23 mouse cellular contexts compared by ENCODE assay signal in the genomic region with DNA sequence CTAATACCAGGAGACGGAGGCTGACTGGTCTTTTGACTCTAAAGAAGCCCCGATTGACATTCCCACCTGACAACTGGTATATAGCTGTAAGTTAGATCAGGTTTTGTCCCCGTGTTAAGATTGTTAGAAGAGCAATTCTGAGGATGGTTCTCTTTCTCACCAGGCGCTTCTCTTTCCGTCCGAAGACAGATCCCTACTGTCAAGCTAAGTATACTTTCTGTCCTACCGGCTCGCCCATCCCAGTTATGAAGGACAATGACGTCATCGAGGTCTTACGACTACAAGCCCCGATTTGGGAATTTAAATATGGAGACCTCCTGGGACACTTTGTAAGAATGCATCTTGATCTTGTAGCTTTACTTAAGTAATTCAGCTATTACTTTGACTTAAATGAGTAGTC. TPM values are rescaled to one million over a fixed set of nuclear protein-coding genes. Genes with fewer than 3 reads are reported as not detected.
A peak's percentile ranks its signal among the peaks of the same experiment; 100 is the strongest.
DNase-seq lines count a peak whose midpoint lies in the region; ATAC-seq and TF ChIP-seq lines count a peak whose summit lies in the region.
"Had no signal": no experiment of that assay in that cellular context is flagged by ENCODE, and none has a peak within 500 bp of the region (broad histone marks: within the 10 kb centered on the region; RNA-seq: fewer than 3 reads in every experiment).

No protein-coding gene starts in this region.

- no peak for ATAC-seq in embryonic facial prominence, embryonic 14.5 days (ENCODE audit: low read depth)
- no peak for ATAC-seq in liver, embryonic 11.5 days (replicated peaks; ENCODE audit: low FRiP score)
- ATAC-seq in liver, embryonic 14.5 days (ENCODE audit: insufficient read depth): no peak
- ATAC-seq: forebrain, embryonic 14.5 days; hindbrain, postnatal 0 days had no signal

- peak overlapping the region; percentile 83; the same call in 1 of the 2 replicates for H3K4me2 ChIP-seq in embryonic facial prominence, embryonic 14.5 days (ENCODE audit: low read depth, low read length)
- H3K4me2 ChIP-seq in liver, embryonic 11.5 days: peak overlapping the region; percentile 94; the same call in 1 of the 2 replicates
- H3K4me2 ChIP-seq in liver, embryonic 14.5 days (ENCODE audit: low read depth): peak overlapping the region; percentile 95

- H3K27ac ChIP-seq in embryonic facial prominence, embryonic 14.5 days (replicated peaks; ENCODE audit: low read depth, low read length): no peak overlapping the region
- no peak overlapping the region for H3K27ac ChIP-seq in embryonic facial prominence, embryonic 10.5 days (replicated peaks)
- H3K27ac ChIP-seq in liver, embryonic 11.5 days (ENCODE audit: low read depth, low read length): no peak overlapping the region
- H3K27ac ChIP-seq in liver, embryonic 14.5 days: no peak overlapping the region
- H3K27ac ChIP-seq: hindbrain, postnatal 0 days; limb, embryonic 13.5 days had no signal

- no peak for DNase-seq in embryonic facial prominence, embryonic 14.5 days (ENCODE audit: low spot score)
- DNase-seq in embryonic facial prominence, embryonic 10.5 days (ENCODE audit: low spot score): no peak
- DNase-seq in liver, embryonic 11.5 days (ENCODE audit: low spot score): no peak
- DNase-seq in liver: no peak
- DNase-seq in liver, embryonic 14.5 days (ENCODE audit: low read depth in 3 of 3, low spot score in 3 of 3): no peak
- no peak for DNase-seq in left cerebral cortex, adult 18-20 months (ENCODE audit: low spot score in 2 of 2)
- DNase-seq in frontal cortex, postnatal 36 days (ENCODE audit: low spot score in 2 of 2): no peak
- DNase-seq: adrenal gland, postnatal 25 days; cerebellum, adult 9-11 months; gastrocnemius, postnatal 36 days; kidney, adult 9 months; right cerebral cortex, postnatal 14 days had no signal

- H3K36me3 ChIP-seq in embryonic facial prominence, embryonic 14.5 days (ENCODE audit: control insufficient read depth, insufficient read depth, low read length): peaks cover 35% of the 10 kb centered on the region
- peaks cover 44% of the 10 kb centered on the region for H3K36me3 ChIP-seq in embryonic facial prominence, embryonic 10.5 days (replicated peaks)
- H3K36me3 ChIP-seq in liver, embryonic 11.5 days (ENCODE audit: control insufficient read depth, insufficient read depth, low read length): peaks cover 17% of the 10 kb centered on the region
- H3K36me3 ChIP-seq in liver, embryonic 14.5 days (replicated peaks; ENCODE audit: control insufficient read depth, insufficient read depth, low read depth): peaks cover 18% of the 10 kb centered on the region

- no peaks in the 10 kb centered on the region for H3K9me3 ChIP-seq in embryonic facial prominence, embryonic 14.5 days (ENCODE audit: control insufficient read depth, low read length)
- no peaks in the 10 kb centered on the region for H3K9me3 ChIP-seq in embryonic facial prominence, embryonic 10.5 days
- H3K9me3 ChIP-seq in liver, embryonic 11.5 days (ENCODE audit: control insufficient read depth, low read length): no peaks in the 10 kb centered on the region
- H3K9me3 ChIP-seq in liver, embryonic 14.5 days (ENCODE audit: control insufficient read depth, low read length): no peaks in the 10 kb centered on the region
- H3K9me3 ChIP-seq: heart, embryonic 15.5 days; limb, embryonic 13.5 days had no signal

- no peak for TF ChIP-seq CTCF in liver, embryonic 14.5 days (IDR thresholded peaks at IDR 0.05; ENCODE audit: low read depth)

- H3K4me3 ChIP-seq in embryonic facial prominence, embryonic 14.5 days (ENCODE audit: low read depth, low read length): no peak overlapping the region
- H3K4me3 ChIP-seq in embryonic facial prominence, embryonic 10.5 days: no peak overlapping the region
- no peak overlapping the region for H3K4me3 ChIP-seq in liver, embryonic 11.5 days (ENCODE audit: low read depth, low read length)
- H3K4me3 ChIP-seq in liver, embryonic 14.5 days (ENCODE audit: insufficient read depth in 1 of 2, low read depth in 2 of 2, low read length in 2 of 2): peak overlapping the region in 1 of 2 experiments; percentile 6; a peak in 1 of 4 replicates

- WGBS in embryonic facial prominence, embryonic 14.5 days: 92% methylated on average over 12 of the region's 12 CpGs
- 94% methylated on average over 12 of the region's 12 CpGs for WGBS in embryonic facial prominence, embryonic 10.5 days
- WGBS in liver, embryonic 11.5 days: 87% methylated on average over 12 of the region's 12 CpGs
- 86% methylated on average over 12 of the region's 12 CpGs for WGBS in liver, embryonic 14.5 days (ENCODE audit: insufficient replicate concordance)

- no peaks in the 10 kb centered on the region for H3K27me3 ChIP-seq in embryonic facial prominence, embryonic 14.5 days (replicated peaks; ENCODE audit: control insufficient read depth, insufficient read depth, low read length)
- H3K27me3 ChIP-seq in embryonic facial prominence, embryonic 10.5 days (replicated peaks; ENCODE audit: low read depth, poor library complexity, severe bottlenecking): no peaks in the 10 kb centered on the region
- H3K27me3 ChIP-seq in liver, embryonic 11.5 days (replicated peaks; ENCODE audit: control insufficient read depth, insufficient read depth, low read length): no peaks in the 10 kb centered on the region
- no peaks in the 10 kb centered on the region for H3K27me3 ChIP-seq in liver, embryonic 14.5 days (ENCODE audit: control insufficient read depth, insufficient read depth, low read length)
- H3K27me3 ChIP-seq: heart, embryonic 15.5 days; limb, embryonic 13.5 days had no signal

- H3K4me1 ChIP-seq in embryonic facial prominence, embryonic 14.5 days (ENCODE audit: control insufficient read depth, insufficient read depth, low read length): no peaks in the 10 kb centered on the region
- H3K4me1 ChIP-seq in embryonic facial prominence, embryonic 10.5 days: peaks cover 11% of the 10 kb centered on the region
- 0 out of 2 replicates have a peak, but pooled peaks cover 6% of the 10 kb centered on the region for H3K4me1 ChIP-seq in liver, embryonic 11.5 days (replicated peaks; ENCODE audit: control insufficient read depth, insufficient read depth, low read length)
- H3K4me1 ChIP-seq in liver, embryonic 14.5 days (replicated peaks; ENCODE audit: control insufficient read depth in 2 of 2, insufficient read depth in 2 of 2, low read length in 1 of 2): peaks cover 0 to 10% of the 10 kb centered on the region in 2 experiments; a peak in 3 of 4 replicates

- H3K9ac ChIP-seq in embryonic facial prominence, embryonic 14.5 days (ENCODE audit: low read depth, low read length): no peak overlapping the region
- no peak overlapping the region for H3K9ac ChIP-seq in liver, embryonic 11.5 days (ENCODE audit: low read depth, low read length)
- no peak overlapping the region for H3K9ac ChIP-seq in liver, embryonic 14.5 days (replicated peaks)

- TF ChIP-seq EP300 in liver, embryonic 14.5 days (IDR thresholded peaks at IDR 0.05; ENCODE audit: low read depth): no peak

RNA-seq across cellular contexts. Expression of a gene that starts 1.5 kb away (rescaled TPM):
- 34.3 and 34.9 TPM in 2 replicates for polyA plus RNA-seq in embryonic facial prominence, embryonic 14.5 days (2014; fragmentation: Nextera tagmentation; extraction: Ambion mirVana)
- polyA plus RNA-seq in embryonic facial prominence, embryonic 10.5 days (2016; fragmentation: Nextera tagmentation; extraction: Ambion mirVana): 24.0 and 25.7 TPM in 2 replicates
- 29.4 and 31.8 TPM in 2 replicates for polyA plus RNA-seq in liver, embryonic 11.5 days (2014; fragmentation: Nextera tagmentation; extraction: Ambion mirVana)
- 6.7 and 9.7 TPM in 2 replicates for polyA plus RNA-seq in liver, embryonic 14.5 days (2012; rRNA removed)
- 17.6 and 20.2 TPM in 2 replicates for polyA plus RNA-seq in liver, embryonic 14.5 days (2014; fragmentation: Nextera tagmentation; extraction: Ambion mirVana)
- total RNA-seq in left cerebral cortex, adult 18-20 months (2021): 10 to 100 TPM; 11.1 to 12.3 TPM

RNA-seq across cellular contexts. Expression of a gene that starts 24.7 kb away (rescaled TPM):
- 0.06 TPM in 1 of 2 replicates, not detected in the other for polyA plus RNA-seq in embryonic facial prominence, embryonic 14.5 days (2014; fragmentation: Nextera tagmentation; extraction: Ambion mirVana)
- polyA plus RNA-seq in embryonic facial prominence, embryonic 10.5 days (2016; fragmentation: Nextera tagmentation; extraction: Ambion mirVana): not detected in 2 replicates
- polyA plus RNA-seq in liver, embryonic 11.5 days (2014; fragmentation: Nextera tagmentation; extraction: Ambion mirVana): 0.16 and 0.25 TPM in 2 replicates
- 0.03 and 0.08 TPM in 2 replicates for polyA plus RNA-seq in liver, embryonic 14.5 days (2012; rRNA removed)
- polyA plus RNA-seq in liver, embryonic 14.5 days (2014; fragmentation: Nextera tagmentation; extraction: Ambion mirVana): 0.06 and 0.15 TPM in 2 replicates
- total RNA-seq in left cerebral cortex, adult 18-20 months (2021): not detected
- total RNA-seq: adrenal gland, postnatal 25 days; ES-E14; gastrocnemius, postnatal 36 days; hindbrain, postnatal 0 days; layer of hippocampus, adult 8-10 months; left cerebral cortex, postnatal 25 days; midbrain, postnatal 0 days had no signal
- polyA plus RNA-seq: forebrain, embryonic 14.5 days; heart, embryonic 15.5 days; hindbrain, postnatal 0 days; intestine, embryonic 16.5 days; limb, embryonic 13.5 days; lung, embryonic 14.5 days; midbrain, postnatal 0 days; stomach, postnatal 0 days had no signal

RNA-seq across cellular contexts. Expression of a gene that starts 27.9 kb away (rescaled TPM):
- polyA plus RNA-seq in embryonic facial prominence, embryonic 14.5 days (2014; fragmentation: Nextera tagmentation; extraction: Ambion mirVana): 34.1 and 35.0 TPM in 2 replicates
- 13.9 and 15.0 TPM in 2 replicates for polyA plus RNA-seq in embryonic facial prominence, embryonic 10.5 days (2016; fragmentation: Nextera tagmentation; extraction: Ambion mirVana)
- 15.1 and 16.0 TPM in 2 replicates for polyA plus RNA-seq in liver, embryonic 11.5 days (2014; fragmentation: Nextera tagmentation; extraction: Ambion mirVana)
- 17.3 and 21.9 TPM in 2 replicates for polyA plus RNA-seq in liver, embryonic 14.5 days (2012; rRNA removed)
- polyA plus RNA-seq in liver, embryonic 14.5 days (2014; fragmentation: Nextera tagmentation; extraction: Ambion mirVana): 12.6 and 16.0 TPM in 2 replicates
- total RNA-seq in left cerebral cortex, adult 18-20 months (2021): 10 to 100 TPM; 95.1 to 97.8 TPM
